Mouse (Mus musculus): Measurements from ENCODE around the gene Gm10160. TPM values are rescaled to one million over a fixed set of nuclear protein-coding genes. Genes with fewer than 3 reads are reported as not detected.

Gene Gm10160
- not detected in 2 replicates for polyA plus RNA-seq (2011; ENCODE audit: insufficient read length, low read depth, missing spikeins)

DNA sequence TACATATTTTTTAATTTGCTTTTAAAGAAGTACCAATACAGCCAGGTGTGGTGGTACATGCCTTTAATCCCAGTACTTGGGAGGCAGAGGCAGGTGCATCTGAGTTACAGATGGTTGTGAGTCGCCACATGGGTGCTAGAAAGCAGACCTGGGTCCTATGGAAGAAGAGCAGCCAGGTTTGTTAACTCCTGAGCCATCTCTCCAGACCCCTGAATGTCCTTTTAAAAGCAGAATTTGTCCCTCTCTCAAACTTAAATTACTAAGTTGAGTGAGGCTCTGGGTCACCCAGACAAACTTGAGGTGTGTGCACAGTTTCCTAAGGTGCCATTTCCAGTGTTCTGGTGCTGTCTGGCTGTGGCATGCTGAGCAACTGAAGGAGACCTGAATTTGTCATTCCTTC lies at the start of gene Gm10160:
TSS of gene Gm10160 (minus strand) at position 101 of the 400 bp plus-strand sequence.
- Histone ChIP-seq H3K27ac (ENCODE audit: insufficient read depth, low read length) (no peak within 1 kb of the TSS), H3K4me1 (ENCODE audit: control insufficient read depth, insufficient read depth, low read length) (no peaks in the 10 kb centered on the region), H3K4me3 (ENCODE audit: insufficient read depth, low read length) (no peak within 1 kb of the TSS)
- no peak for TF ChIP-seq CTCF (IDR thresholded peaks at IDR 0.05; ENCODE audit: borderline replicate concordance, insufficient read depth, low read length)
- TF ChIP-seq POLR2A (IDR thresholded peaks at IDR 0.05; ENCODE audit: low read depth, low read length), result no peak

DNA sequence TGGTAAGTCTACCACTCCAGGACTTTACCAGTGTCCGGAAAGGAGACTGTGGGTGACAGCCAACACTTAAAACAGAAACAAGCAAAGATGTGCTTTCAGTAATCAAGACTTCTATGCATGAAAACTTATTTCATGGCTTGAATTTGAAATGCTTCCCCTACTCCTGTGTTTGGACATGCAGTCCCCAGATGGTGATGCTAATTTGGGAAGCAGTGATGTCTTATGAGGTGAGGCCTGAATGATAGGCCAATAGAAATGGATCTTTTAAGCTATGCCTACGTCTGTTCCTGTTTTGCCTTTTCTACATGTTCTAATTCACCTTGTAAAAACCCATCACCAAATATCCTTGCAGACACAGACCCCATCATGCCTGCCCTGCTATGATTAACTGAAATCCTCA lies 49.3 kb upstream of the Gm10160 start:
- H3K4me1 ChIP-seq (ENCODE audit: control insufficient read depth, insufficient read depth, low read length), result no peaks in the 10 kb centered on the region
- no peak overlapping the region for H3K4me3 ChIP-seq (ENCODE audit: insufficient read depth, low read length)

DNA sequence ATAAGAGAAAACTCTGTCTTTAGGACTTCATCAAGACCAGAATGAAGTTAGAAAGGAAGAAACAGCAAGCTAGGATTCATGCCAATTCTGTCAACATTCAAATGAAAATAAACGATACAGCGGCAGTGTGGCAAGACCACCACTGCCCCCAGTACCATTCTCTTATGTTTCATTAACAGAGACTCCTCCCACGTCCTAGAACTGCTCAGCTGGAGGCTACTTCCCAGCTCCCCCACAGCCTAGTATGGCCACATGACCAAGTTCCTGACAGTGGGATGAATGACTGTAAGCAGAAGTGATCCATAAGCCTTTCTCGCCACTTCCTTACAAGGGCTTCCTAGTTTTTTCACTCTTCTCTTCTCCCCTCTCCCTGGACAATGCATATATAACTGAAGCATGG lies 48.5 kb upstream of the Gm10160 start:
- H3K4me3 ChIP-seq (ENCODE audit: insufficient read depth, low read length), result no peak overlapping the region
- H3K27ac ChIP-seq (ENCODE audit: insufficient read depth, low read length), result no peak overlapping the region
- TF ChIP-seq CTCF (IDR thresholded peaks at IDR 0.05; ENCODE audit: borderline replicate concordance, insufficient read depth, low read length) (no peak), POLR2A (IDR thresholded peaks at IDR 0.05; ENCODE audit: low read depth, low read length) (no peak)
- H3K4me1 ChIP-seq (ENCODE audit: control insufficient read depth, insufficient read depth, low read length), result no peaks in the 10 kb centered on the region

More for the DNA sequence above, 49.3 kb upstream of the Gm10160 start:
- TF ChIP-seq CTCF (IDR thresholded peaks at IDR 0.05; ENCODE audit: borderline replicate concordance, insufficient read depth, low read length), result no peak
- no peak for TF ChIP-seq POLR2A (IDR thresholded peaks at IDR 0.05; ENCODE audit: low read depth, low read length)
- no peak overlapping the region for H3K27ac ChIP-seq (ENCODE audit: insufficient read depth, low read length)

DNA sequence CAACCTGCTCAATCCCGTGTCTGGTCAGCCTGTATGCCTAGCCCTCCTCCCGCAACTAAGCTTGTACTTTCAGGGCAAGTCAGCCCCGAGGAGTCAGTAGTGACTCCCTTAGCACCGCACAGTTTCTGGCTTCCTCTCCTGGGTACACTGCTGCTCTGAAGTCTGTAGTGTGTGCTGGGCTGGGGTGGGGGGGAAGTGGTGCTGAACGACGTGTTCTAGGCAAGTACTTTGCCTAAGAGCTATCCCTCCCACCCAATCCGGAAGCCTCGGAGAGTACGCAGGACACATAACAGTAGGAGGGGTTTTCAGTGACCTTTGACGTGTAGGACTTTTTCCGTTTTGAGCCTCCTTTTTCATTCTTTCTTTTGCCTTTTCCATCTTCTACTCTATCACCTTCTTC lies 43.8 kb upstream of the Gm10160 start:
- H3K4me3 ChIP-seq (ENCODE audit: insufficient read depth, low read length), result no peak overlapping the region
- TF ChIP-seq CTCF (IDR thresholded peaks at IDR 0.05; ENCODE audit: borderline replicate concordance, insufficient read depth, low read length) (no peak), POLR2A (IDR thresholded peaks at IDR 0.05; ENCODE audit: low read depth, low read length) (no peak)
- no peaks in the 10 kb centered on the region for H3K4me1 ChIP-seq (ENCODE audit: control insufficient read depth, insufficient read depth, low read length)
- H3K27ac ChIP-seq (ENCODE audit: insufficient read depth, low read length), result no peak overlapping the region

DNA sequence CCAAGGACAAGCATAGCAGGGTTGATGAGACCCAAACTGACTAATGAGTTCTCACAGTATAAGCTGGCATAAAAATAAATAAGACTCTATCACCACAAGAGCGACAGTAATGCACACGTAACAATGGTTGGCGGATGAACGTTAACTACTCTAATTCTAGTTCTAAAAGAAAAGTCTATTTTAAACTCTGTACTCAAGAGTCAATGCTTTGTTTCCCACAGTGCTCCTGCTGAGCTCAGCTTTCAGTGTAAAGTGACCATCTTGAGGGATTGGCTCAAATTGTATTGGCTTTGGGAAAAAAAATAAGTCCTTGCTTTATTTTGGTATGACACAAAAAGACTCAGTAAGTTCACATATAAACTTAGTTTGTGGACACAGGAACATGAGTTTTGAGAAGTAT lies 29.5 kb upstream of the Gm10160 start:
- H3K4me1 ChIP-seq (ENCODE audit: control insufficient read depth, insufficient read depth, low read length), result no peaks in the 10 kb centered on the region
- no peak overlapping the region for H3K27ac ChIP-seq (ENCODE audit: insufficient read depth, low read length)
- no peak for TF ChIP-seq POLR2A (IDR thresholded peaks at IDR 0.05; ENCODE audit: low read depth, low read length)
- no peak for TF ChIP-seq CTCF (IDR thresholded peaks at IDR 0.05; ENCODE audit: borderline replicate concordance, insufficient read depth, low read length)
- no peak overlapping the region for H3K4me3 ChIP-seq (ENCODE audit: insufficient read depth, low read length)

DNA sequence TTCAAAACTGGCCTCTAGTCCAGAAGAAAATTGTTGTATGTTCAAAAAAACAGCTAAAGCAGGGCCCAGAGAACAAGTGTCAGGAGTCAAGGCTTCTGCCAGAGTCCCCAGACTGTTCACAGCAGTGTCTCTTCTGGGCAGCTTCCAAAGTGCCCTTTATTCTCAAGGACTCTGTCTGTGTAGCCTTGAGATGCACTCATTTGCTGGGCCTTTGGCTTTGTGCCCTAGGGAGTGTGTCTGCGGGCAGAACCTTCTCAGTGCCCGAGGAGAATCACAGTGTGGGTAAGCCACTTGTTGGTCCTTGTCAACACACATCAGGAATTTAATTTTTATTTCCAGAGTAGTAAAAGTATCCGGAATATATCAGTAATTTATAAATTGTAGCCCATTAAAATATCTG lies 26.0 kb upstream of the Gm10160 start:
- Histone ChIP-seq H3K27ac (ENCODE audit: insufficient read depth, low read length) (no peak overlapping the region), H3K4me3 (ENCODE audit: insufficient read depth, low read length) (no peak overlapping the region), H3K4me1 (ENCODE audit: control insufficient read depth, insufficient read depth, low read length) (no peaks in the 10 kb centered on the region)
- TF ChIP-seq POLR2A (IDR thresholded peaks at IDR 0.05; ENCODE audit: low read depth, low read length), result no peak

DNA sequence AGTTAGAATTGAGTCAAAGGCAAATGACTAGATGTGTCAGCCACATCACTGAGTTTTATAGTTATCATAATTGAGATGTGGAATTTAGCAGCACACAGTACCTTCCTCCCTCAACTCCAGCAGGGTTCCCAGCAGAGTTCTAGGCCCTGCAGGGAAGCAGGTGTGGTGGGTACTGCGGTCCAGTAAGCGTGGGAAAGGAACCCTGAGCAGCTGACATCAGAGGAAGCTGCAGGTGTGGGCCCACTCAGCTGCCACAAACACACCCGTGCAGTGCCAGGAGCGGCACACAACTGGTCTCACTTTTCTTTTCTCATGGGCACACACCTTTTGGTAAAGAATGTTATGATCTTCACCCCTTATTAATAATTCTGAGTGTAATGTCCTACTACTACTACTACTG lies 25.2 kb upstream of the Gm10160 start:
- TF ChIP-seq POLR2A (IDR thresholded peaks at IDR 0.05; ENCODE audit: low read depth, low read length) (no peak), CTCF (IDR thresholded peaks at IDR 0.05; ENCODE audit: borderline replicate concordance, insufficient read depth, low read length) (no peak)
- Histone ChIP-seq H3K4me1 (ENCODE audit: control insufficient read depth, insufficient read depth, low read length) (no peaks in the 10 kb centered on the region), H3K27ac (ENCODE audit: insufficient read depth, low read length) (no peak overlapping the region), H3K4me3 (ENCODE audit: insufficient read depth, low read length) (no peak overlapping the region)

DNA sequence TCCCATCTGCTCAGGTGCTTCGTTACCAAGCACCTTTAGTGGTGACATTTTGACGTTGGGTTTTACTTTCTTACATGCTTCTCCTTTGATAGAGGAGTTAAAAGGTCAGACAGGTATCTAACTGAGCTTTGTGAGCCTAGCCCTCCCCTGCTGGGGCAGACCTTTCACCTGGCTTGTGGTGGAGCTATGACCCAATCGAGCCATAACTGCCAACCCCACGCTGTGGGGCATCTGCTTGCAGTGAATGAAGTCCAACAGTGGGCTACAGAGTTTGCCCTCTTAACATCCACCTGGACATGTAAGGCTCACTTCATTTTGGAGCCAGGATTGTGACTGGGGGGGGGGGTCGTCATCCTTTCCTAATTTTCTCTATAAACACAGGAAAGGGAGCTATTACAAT lies 24.7 kb upstream of the Gm10160 start:
- H3K4me1 ChIP-seq (ENCODE audit: control insufficient read depth, insufficient read depth, low read length), result no peaks in the 10 kb centered on the region
- no peak overlapping the region for H3K27ac ChIP-seq (ENCODE audit: insufficient read depth, low read length)
- TF ChIP-seq CTCF (IDR thresholded peaks at IDR 0.05; ENCODE audit: borderline replicate concordance, insufficient read depth, low read length), result no peak
- no peak for TF ChIP-seq POLR2A (IDR thresholded peaks at IDR 0.05; ENCODE audit: low read depth, low read length)
- H3K4me3 ChIP-seq (ENCODE audit: insufficient read depth, low read length), result no peak overlapping the region

DNA sequence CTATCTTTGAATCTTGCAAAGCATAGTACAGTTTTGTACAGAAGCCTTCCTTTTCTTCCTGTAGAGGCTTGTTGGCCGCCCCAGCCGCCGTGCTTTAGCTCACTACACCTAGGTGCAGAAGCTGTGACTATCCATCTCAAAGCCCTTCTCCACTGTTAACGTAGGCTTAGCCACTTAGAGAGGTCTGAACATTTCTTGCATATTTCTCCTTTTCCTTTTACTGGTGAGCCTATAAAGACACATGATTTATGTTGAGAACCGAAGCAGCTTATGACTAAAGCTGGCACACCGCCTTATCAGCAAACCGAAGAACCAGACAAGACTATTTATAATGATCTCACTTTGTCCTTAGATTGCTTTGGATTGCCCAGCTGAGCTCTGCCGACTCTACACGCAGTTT lies 19.8 kb upstream of the Gm10160 start:
- TF ChIP-seq POLR2A (IDR thresholded peaks at IDR 0.05; ENCODE audit: low read depth, low read length) (no peak), CTCF (IDR thresholded peaks at IDR 0.05; ENCODE audit: borderline replicate concordance, insufficient read depth, low read length) (no peak)
- Histone ChIP-seq H3K4me1 (ENCODE audit: control insufficient read depth, insufficient read depth, low read length) (no peaks in the 10 kb centered on the region; the same call in 1 of the 2 replicates), H3K4me3 (ENCODE audit: insufficient read depth, low read length) (no peak overlapping the region), H3K27ac (ENCODE audit: insufficient read depth, low read length) (no peak overlapping the region)

DNA sequence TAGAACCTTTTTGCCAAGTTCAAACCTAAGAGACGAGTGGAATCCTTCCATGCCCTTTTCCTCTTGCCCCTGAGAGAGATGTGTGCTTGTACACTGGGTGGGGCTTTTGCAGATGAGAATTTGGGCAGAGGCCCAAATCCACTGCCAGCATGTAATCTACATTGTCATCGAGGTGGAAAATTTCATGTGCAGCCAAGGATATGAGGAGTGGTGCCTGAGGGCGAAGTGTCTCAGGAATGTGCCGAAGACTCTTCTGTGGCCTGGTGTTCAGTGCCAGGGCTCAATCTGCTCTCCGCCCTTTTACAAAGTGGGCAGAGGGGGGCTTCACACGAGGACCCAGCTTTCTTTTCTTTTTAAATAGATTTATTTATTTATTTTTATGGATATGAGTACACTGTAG lies 19.0 kb upstream of the Gm10160 start:
- Histone ChIP-seq H3K4me3 (ENCODE audit: insufficient read depth, low read length) (no peak overlapping the region), H3K4me1 (ENCODE audit: control insufficient read depth, insufficient read depth, low read length) (no peaks in the 10 kb centered on the region; the same call in 1 of the 2 replicates), H3K27ac (ENCODE audit: insufficient read depth, low read length) (no peak overlapping the region)
- no peak for TF ChIP-seq POLR2A (IDR thresholded peaks at IDR 0.05; ENCODE audit: low read depth, low read length)
- TF ChIP-seq CTCF (IDR thresholded peaks at IDR 0.05; ENCODE audit: borderline replicate concordance, insufficient read depth, low read length), result no peak

DNA sequence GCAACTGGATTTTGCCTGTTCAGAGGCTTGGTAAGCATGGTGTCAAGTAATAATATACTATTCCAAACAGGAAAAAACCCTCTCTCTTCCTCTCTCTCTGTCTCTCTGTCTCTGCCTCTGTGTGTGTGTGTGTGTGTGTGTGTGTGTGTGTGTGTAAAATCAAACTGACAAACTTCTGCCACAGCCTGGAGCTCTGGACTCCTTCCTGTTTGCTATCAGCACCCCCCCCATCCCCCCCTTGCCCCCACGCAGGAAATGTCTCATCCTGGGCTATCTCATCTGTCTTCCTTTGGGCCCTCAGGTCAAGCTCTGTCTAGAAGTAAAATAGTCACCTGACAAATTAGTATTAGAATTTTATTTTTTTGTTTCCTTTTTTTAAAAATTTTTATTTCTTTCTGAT lies 18.2 kb upstream of the Gm10160 start:
- Histone ChIP-seq H3K4me1 (ENCODE audit: control insufficient read depth, insufficient read depth, low read length) (no peaks in the 10 kb centered on the region; the same call in 1 of the 2 replicates), H3K27ac (ENCODE audit: insufficient read depth, low read length) (no peak overlapping the region), H3K4me3 (ENCODE audit: insufficient read depth, low read length) (no peak overlapping the region)
- TF ChIP-seq POLR2A (IDR thresholded peaks at IDR 0.05; ENCODE audit: low read depth, low read length) (no peak), CTCF (IDR thresholded peaks at IDR 0.05; ENCODE audit: borderline replicate concordance, insufficient read depth, low read length) (no peak)
